Mouse (Mus musculus) liver, embryonic 16.5 days (tissue): ENCODE results near the gene Pdgfb. TPM values are rescaled to one million over a fixed set of nuclear protein-coding genes. Genes with fewer than 3 reads are reported as not detected.

ENCODE experiments used
- ATAC-seq: fragments of 200-750 bp; cut with Nextera tagmentation; 2 replicates; pipeline ENCODE4 v1.8.0; 2017; ENCODE audit warnings: low read depth, mild to moderate bottlenecking, moderate number of reproducible peaks, moderate library complexity
- H3K27ac ChIP-seq: fragments of 300-500 bp; sonication (generic); 2 replicates; pipeline ENCODE4 v1.5.1; 2014; ENCODE audit warnings: mild to moderate bottlenecking, low read length
- H3K27me3 ChIP-seq: fragments of 300-500 bp; sonication (generic); 2 replicates; pipeline ENCODE4 v1.6.1; 2014; ENCODE audit warnings: low read depth, low read length, mixed read lengths; ENCODE audit not compliant: control insufficient read depth, insufficient read depth
- H3K36me3 ChIP-seq: fragments of 300-500 bp; sonication (generic); 2 replicates; pipeline ENCODE4 v1.6.1; 2014; ENCODE audit warnings: mild to moderate bottlenecking; ENCODE audit not compliant: control insufficient read depth, insufficient read depth
- H3K4me1 ChIP-seq: fragments of 300-500 bp; sonication (generic); 2 replicates; pipeline ENCODE4 v1.6.1; 2014; ENCODE audit warnings: low read depth, low read length, mixed read lengths; ENCODE audit not compliant: control insufficient read depth
- H3K4me2 ChIP-seq: fragments of 300-500 bp; sonication (generic); 2 replicates; pipeline ENCODE4 v1.6.1; 2014; ENCODE audit warnings: low read depth, low read length, mixed read lengths
- H3K4me3 ChIP-seq: fragments of 300-500 bp; sonication (generic); 2 replicates; pipeline ENCODE4 v1.5.1; 2014; ENCODE audit warnings: low read depth, mild to moderate bottlenecking, low read length
- H3K9ac ChIP-seq: fragments of 300-500 bp; sonication (generic); 2 replicates; pipeline ENCODE4 v1.6.1; 2014; ENCODE audit warnings: low read depth, low read length
- H3K9me3 ChIP-seq: fragments of 300-500 bp; sonication (generic); replicated peaks from 2 replicates; pipeline ENCODE4 v1.6.1; 2016; ENCODE audit warnings: low read length; ENCODE audit not compliant: control insufficient read depth
- WGBS: fragments of 180-500 bp; shearing (Covaris S2); extraction: QIAGEN DNeasy Blood & Tissue Kit; methylation state at CpG from one replicate; pipeline ENCODE4 v1.1.7; 2014; ENCODE audit not compliant: insufficient replicate concordance; 5-methylcytosine and 5-hydroxymethylcytosine counted together
- polyA plus RNA-seq: library from polyadenylated mRNA; unstranded; fragments of >200 nt; fragmentation: Nextera tagmentation; extraction: Ambion mirVana; gene quantifications from 2 replicates; pipeline ENCODE4 v1.2.1, GENCODE M21; 2015

The Pdgfb gene
- polyA plus RNA-seq, 1 experiment from 2014 or later = 0.40 TPM

GRCm38 (mm10) chr15:79962661-79963060 lies 52.1 kb downstream of the Pdgfb start:
- Histone ChIP-seq H3K9me3 (no peaks in the 10 kb centered on the region), H3K4me2 (no peak overlapping the region), H3K36me3 (no peaks in the 10 kb centered on the region), H3K4me3 (no peak overlapping the region), H3K4me1 (no peaks in the 10 kb centered on the region), H3K9ac (no peak overlapping the region), H3K27me3 (no peaks in the 10 kb centered on the region), H3K27ac (no peak overlapping the region)
- WGBS = 72% methylated on average over 18 of the region's 18 CpGs
- no peak for ATAC-seq

DNA sequence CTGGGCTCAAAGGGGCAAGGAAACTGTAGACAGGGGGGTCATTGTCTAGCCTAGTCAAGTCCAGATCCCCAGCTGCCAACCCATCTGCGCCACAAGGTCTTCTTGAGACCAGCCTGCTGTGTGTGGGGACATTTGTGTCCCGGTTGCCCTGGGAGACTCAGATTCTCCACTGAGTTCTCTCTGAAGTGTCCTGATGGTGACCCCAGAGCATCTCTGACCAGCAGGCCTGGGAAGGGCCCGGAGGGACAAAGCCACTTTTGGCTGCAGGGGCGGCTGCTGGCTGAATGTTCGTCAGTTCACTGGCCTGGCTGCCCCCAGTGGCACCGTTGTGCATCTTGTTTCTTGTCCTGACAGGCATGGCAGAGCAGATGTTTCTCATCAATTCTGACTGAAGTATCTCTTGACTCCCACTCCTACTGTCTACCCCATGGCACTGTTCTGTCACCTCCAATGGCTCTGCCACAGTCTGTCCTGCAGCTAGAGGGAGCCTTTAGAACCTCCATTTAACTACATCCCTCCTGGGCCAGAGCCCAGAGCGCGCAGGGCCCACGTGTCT lies 53.3 kb downstream of the Pdgfb start:
- 56% methylated on average over 9 of the region's 9 CpGs for WGBS
- Histone ChIP-seq H3K27ac (no peak overlapping the region), H3K4me1 (no peaks in the 10 kb centered on the region), H3K36me3 (no peaks in the 10 kb centered on the region), H3K9ac (no peak overlapping the region), H3K9me3 (no peaks in the 10 kb centered on the region), H3K27me3 (no peaks in the 10 kb centered on the region), H3K4me2 (no peak overlapping the region), H3K4me3 (no peak overlapping the region)
- no peak for ATAC-seq

DNA sequence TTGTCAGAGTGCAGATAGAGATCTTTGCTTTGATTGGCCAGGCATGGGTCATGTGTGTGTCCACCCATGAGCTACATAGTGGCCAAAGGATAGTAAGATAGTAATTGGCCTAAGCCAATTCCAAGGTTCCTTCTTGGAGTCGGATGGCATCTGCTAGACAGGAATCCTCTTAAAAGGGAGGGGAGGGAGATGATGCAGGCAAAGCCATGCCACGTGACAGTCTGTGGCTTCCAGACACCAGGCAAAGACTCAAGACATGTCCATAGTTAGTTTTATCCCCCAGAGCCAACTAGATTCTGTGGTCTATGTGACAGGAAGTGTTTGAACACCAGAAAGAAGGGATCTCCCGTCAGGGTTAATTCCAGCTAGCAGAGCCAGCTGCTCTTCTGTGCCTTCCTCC lies 56.4 kb downstream of the Pdgfb start:
- no peaks in the 10 kb centered on the region for H3K9me3 ChIP-seq
- no peak overlapping the region for H3K4me2 ChIP-seq
- H3K27me3 ChIP-seq = no peaks in the 10 kb centered on the region
- WGBS = 13% methylated on average over 3 of the region's 3 CpGs
- H3K4me3 ChIP-seq = no peak overlapping the region
- no peak for ATAC-seq
- H3K27ac ChIP-seq = no peak overlapping the region
- no peaks in the 10 kb centered on the region for H3K4me1 ChIP-seq
- no peaks in the 10 kb centered on the region for H3K36me3 ChIP-seq
- H3K9ac ChIP-seq = no peak overlapping the region

DNA sequence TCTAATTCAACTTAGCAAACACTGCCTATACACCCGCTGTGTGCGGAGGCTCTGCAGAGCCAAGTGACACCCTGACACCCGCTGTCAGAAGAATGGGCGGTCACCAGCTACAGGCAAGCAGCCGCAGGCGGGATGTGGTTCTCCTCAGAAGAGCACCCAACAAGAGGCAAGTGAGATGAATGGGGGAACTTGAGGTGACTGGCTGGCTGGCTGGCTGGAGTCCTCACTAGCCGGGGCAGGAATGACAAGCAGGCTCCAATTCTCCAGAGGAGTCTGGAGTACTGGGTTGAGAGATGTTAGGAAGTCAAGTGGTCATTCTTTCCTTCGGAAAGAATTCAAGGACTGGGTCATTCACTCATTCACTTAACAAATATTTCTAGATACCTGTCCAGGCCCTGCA lies 58.2 kb downstream of the Pdgfb start:
- Histone ChIP-seq H3K4me1 (no peaks in the 10 kb centered on the region), H3K9me3 (no peaks in the 10 kb centered on the region), H3K36me3 (no peaks in the 10 kb centered on the region), H3K27ac (no peak overlapping the region), H3K4me2 (no peak overlapping the region), H3K27me3 (no peaks in the 10 kb centered on the region), H3K4me3 (no peak overlapping the region), H3K9ac (no peak overlapping the region)
- 44% methylated on average over 8 of the region's 8 CpGs for WGBS
- no peak for ATAC-seq

DNA sequence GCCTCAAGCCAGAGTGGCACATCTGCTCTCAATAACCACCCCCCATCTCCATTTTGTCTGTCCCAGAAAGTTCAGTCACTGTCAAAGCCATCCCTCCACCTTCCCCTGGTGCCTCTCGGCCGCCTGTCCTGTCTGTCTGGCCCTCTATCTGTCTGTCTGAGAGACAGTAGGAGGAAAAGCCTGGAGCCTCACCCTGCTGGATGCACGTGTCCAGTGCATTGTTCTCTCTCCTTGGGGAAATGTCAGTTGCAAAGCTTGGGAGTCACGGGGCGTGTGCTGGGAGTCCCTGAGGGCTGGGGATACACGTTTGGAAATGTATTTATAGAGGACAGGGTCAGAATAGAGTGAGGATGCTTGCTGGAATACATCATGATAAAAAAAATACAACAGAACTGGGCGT lies 61.3 kb downstream of the Pdgfb start:
- H3K27me3 ChIP-seq = peaks cover 4% of the 10 kb centered on the region; the same call in 1 of the 2 replicates
- 59% methylated on average over 7 of the region's 7 CpGs for WGBS

GRCm38 (mm10) chr15:79952504-79953231 lies 62.1 kb downstream of the Pdgfb start:
- 45% methylated on average over 11 of the region's 11 CpGs for WGBS
- H3K36me3 ChIP-seq = no peaks in the 10 kb centered on the region
- H3K4me2 ChIP-seq = no peak overlapping the region
- no peak overlapping the region for H3K9ac ChIP-seq
- no peaks in the 10 kb centered on the region for H3K9me3 ChIP-seq
- H3K4me3 ChIP-seq = no peak overlapping the region
- H3K27me3 ChIP-seq = peaks cover 4% of the 10 kb centered on the region; the same call in 1 of the 2 replicates
- no peak for ATAC-seq
- peaks cover 2% of the 10 kb centered on the region; the same call in 1 of the 2 replicates for H3K4me1 ChIP-seq
- H3K27ac ChIP-seq = no peak overlapping the region

More for the DNA sequence above, 61.3 kb downstream of the Pdgfb start:
- Histone ChIP-seq H3K27ac (no peak overlapping the region), H3K4me3 (no peak overlapping the region), H3K4me2 (no peak overlapping the region), H3K4me1 (peaks cover 2% of the 10 kb centered on the region; the same call in 1 of the 2 replicates), H3K9me3 (no peaks in the 10 kb centered on the region), H3K36me3 (no peaks in the 10 kb centered on the region), H3K9ac (no peak overlapping the region)
- no peak for ATAC-seq

GRCm38 (mm10) chr15:79951730-79952503 lies 62.9 kb downstream of the Pdgfb start:
- Histone ChIP-seq H3K4me2 (no peak overlapping the region), H3K4me1 (peaks cover 2% of the 10 kb centered on the region; the same call in 1 of the 2 replicates), H3K36me3 (no peaks in the 10 kb centered on the region), H3K27me3 (peaks cover 4% of the 10 kb centered on the region; the same call in 1 of the 2 replicates), H3K4me3 (no peak overlapping the region), H3K27ac (no peak overlapping the region), H3K9me3 (no peaks in the 10 kb centered on the region), H3K9ac (no peak overlapping the region)
- WGBS = 62% methylated on average over 14 of the region's 14 CpGs
- no peak for ATAC-seq

GRCm38 (mm10) chr15:79951226-79951625 lies 63.6 kb downstream of the Pdgfb start:
- Histone ChIP-seq H3K4me2 (no peak overlapping the region), H3K9me3 (no peaks in the 10 kb centered on the region), H3K27me3 (peaks cover 4% of the 10 kb centered on the region; the same call in 1 of the 2 replicates), H3K4me1 (peaks cover 2% of the 10 kb centered on the region; the same call in 1 of the 2 replicates), H3K4me3 (no peak overlapping the region), H3K27ac (no peak overlapping the region), H3K9ac (no peak overlapping the region), H3K36me3 (no peaks in the 10 kb centered on the region)
- no peak for ATAC-seq
- 60% methylated on average over 6 of the region's 6 CpGs for WGBS
